Mouse (Mus musculus) cerebellum, adult 18-20 months (tissue): ENCODE measurements around the gene Zfp524.
"Not testable (repeated sequence)": the region's sequence is repeated elsewhere in the genome, so short reads cannot be mapped to it uniquely, and the experiment has no call there.

Source experiments
- DNase-seq, 2 experiments: peaks; one replicate each; pipeline ENCODE4 v3.0.0; 2021

Gene Zfp524

DNA sequence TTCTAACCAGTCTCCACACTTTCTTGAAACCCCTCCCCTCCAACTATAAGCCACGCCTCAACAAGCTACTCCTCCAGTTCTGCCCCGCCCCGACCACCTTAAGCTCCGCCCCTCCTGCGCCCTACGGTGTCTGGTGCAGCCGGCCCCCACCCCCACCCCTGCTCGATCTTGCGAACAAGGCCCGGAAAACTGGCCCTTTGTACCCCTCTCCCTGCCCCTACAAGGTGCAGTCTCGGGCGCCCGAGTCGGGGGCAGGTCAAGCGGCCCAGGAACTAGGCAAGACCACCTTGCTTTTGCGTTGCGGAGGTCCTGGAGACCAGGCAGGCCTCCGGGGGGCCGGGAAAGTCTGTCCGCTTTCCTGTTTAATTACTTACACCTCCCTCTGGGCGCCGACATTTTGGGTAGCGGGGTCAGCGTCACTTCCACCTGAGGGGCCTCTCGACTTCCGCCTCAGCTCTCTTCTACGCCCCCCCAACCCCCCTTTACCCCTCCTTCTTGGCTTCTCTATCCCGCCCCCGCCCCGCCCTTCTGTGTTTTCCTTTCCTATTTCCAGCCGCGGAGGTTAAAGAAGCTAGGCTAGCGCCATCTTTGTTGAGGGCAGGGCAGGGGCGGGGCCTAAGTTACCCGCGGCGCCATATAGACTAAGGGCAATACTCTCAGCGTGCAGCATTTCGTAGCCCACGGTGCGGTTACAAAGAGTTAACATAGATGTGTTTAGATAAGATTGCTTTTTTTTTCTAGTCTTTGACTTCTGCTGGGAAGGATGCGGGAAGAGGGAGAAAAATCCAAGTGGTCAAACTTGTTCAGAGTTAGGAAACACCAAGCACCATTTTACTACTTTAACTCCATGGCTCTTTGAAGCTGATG is at the start of gene Zfp524, which contains the start of gene Fiz1:
Gene Zfp524, plus strand, starts transcription at position 165 of the 867 bp plus-strand sequence.
Gene Fiz1, minus strand, starts transcription at position 447 of the 867 bp plus-strand sequence.
- DNase-seq: peak; percentile 95 to 96

GRCm38 (mm10) chr7:4964988-4965387 is 49.2 kb upstream of the Zfp524 start:
- no peak for DNase-seq

- DNase-seq: no peak
Measured at GRCm38 (mm10) chr7:4971068-4971467, 43.1 kb upstream of the Zfp524 start, which contains the start of gene Sbk3. Gene Sbk3, minus strand, starts transcription at chr7:4971168.

- DNase-seq: no peak
Measured at GRCm38 (mm10) chr7:4971710-4972109, 42.5 kb upstream of the Zfp524 start.

DNA sequence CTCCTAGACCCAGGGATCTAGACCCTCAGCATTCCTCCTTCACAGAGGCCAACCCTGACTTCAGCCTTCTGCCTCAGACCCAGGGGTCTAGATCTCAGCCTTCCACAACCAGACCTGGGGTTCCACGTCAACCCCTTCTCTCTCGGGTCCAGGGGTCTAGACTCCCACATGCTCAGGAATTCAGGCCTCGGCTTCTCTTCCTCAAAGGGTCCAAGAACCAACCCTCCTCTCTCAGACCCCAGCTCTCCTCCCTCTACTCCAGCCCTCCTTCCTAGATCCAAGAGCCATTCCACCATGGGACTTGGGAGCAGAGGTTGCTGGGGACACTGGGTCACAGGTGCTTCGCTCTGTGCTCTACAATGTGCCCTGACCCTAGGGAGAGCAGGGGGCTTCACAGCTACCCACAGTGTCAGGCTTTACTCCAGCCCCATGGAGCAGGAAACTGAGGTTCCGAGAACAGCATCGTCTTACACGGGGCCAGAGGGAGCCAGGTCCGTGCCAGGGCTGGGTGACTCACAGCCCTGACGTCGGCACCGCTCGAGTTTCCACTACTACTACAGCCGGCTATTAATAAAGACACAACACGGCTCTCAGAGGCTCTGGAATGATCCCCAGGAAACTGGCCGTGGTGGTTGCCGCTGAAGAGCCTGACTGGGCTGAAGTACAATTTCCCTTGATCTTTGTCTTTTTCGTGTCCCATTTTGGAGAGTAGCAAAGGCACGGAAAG is 41.7 kb upstream of the Zfp524 start:
- DNase-seq: no peak

DNA sequence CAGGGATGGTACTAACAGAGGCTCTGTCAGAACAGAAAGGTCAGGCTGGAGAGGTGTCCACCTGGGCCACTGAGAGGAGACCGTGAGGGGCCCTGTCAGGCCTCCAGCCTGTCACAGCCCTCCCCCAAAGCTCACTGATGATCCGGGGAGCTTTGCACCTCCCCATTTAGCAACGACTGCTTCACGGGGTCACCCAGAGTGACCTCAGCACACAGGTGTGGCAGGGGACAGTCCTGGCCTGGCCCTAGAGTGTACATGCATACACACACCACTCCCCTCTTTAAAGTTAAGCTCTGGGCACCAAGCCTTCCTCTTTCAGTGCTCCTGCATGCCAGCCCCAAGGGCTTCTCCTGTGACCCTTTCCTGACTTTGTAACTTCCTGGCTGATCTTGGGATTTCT is 38.8 kb upstream of the Zfp524 start:
- no peak for DNase-seq

DNA sequence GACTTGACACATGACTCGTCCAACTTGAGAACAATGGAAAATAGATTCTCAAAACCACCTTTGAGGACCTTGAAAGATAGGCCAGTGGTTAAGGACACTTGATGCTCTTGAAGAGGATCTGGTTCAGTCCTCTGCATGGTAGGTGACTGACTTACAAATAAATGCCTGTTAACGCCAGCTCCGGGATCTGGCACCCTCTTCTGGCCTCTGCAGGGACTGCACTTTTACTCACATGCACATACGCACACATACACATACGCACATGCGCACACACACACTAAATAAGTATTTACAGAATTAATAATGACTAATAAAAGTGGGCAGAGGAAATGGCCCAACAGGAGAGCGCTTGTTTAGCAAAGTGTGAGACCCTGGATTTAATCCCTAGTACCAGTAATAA is 37.4 kb upstream of the Zfp524 start:
- DNase-seq: no peak

DNA sequence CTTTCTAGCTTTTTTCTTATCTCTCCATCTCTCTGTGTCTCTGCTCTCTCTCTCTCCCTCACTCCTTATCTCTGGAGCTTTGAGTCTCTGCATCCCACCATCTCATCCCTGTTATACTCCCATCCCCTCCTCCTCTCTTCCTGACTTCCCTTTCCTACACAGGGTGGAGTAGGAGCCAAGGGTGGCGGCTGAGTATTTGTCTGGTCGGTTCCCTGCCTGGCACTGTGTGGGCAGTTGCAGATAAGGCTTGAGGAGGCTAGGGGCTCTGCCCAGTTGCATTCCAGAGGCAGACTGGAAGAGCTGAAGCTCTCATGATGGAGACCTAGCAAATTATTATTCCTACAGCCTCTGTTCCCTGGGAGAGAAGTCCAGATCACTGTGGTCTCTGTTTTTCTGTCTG is 26.0 kb upstream of the Zfp524 start:
- no peak for DNase-seq

GRCm38 (mm10) chr7:4993347-4993998 is 20.7 kb upstream of the Zfp524 start:
- peak; percentile 25 to 33 for DNase-seq

DNA sequence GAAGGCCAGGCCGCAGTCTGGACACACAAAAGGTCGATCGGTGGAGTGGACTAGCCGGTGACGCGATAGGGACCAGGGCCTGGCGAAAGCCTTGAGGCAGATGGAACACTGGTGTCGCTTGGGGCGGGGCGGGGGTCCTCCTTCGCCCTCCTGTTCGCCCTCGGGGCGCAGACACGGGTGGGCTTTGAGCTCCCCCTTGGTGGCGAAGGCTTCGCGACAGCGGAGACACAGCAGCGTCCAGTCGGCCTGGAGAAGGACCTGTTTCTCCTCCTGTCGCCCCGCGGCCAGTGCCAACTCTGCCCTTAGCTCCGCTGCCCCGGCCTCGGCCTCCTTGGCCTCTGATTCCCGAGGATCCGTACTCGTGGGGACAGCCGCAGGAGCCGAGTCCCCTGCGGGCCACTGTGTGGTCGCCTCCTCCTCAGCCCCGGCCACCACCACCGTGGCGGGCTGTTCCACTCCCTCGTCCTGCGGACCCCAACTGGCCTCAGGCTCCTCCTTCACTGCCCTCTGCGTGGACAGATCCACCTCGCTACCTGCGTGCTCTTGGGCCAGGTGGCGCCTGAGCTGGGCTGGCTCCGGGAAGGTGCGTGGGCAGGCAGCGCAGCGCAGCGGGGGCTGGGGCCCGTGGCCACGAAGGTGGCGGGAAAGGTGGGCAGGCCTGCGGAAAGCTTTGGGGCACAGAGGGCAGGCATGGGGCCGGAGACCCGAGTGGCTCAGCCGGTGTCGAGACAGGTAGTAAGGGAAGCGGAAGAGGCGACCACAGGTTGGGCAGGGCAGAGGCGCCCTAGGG is 20.0 kb upstream of the Zfp524 start:
- DNase-seq: peak; percentile 47 to 55

DNA sequence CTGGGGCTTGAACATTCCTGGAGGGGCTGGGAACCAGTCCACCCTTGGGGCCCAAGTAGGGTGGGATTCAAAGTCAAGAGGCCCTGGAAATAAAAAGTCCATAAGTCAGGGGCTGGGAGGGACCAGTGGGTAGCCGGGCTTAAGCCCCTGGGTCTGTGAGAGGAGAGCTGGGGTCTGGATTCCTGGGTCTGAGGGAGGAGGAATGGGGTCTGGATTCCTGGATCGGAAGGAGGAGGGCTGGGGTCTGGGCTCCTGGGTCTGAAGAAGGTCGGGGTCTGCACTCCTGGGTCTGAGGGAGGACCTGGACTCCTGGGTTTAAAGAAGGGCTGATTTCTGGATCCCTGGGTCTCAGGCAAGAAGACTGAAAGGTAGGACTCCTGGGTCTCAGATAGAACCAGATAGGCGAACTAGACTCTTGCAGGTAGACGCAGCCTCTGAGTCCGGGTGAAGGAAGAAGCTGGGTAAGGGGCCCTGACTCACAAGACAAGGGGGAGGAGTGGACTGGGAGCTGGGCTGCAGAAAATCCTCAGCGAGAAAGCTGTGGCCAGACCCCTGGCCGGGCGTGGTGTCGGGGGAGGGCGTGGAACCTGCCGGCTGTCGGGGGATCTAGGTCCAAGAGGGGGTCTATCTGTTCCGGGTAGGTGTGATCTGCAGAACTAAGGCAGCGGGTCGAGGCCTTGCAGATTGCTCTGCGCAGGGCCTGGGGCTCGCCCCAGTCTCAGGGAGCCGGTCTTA is 18.8 kb upstream of the Zfp524 start:
- DNase-seq: no peak

GRCm38 (mm10) chr7:4996003-4996895 is 18.0 kb upstream of the Zfp524 start, which contains the start of gene Zfp579:
Gene Zfp579, minus strand, starts transcription at chr7:4996158.
- peak; percentile 95 for DNase-seq

- DNase-seq: no peak
Measured at GRCm38 (mm10) chr7:4996934-4997333, 17.3 kb upstream of the Zfp524 start.

- DNase-seq: no peak
Measured at GRCm38 (mm10) chr7:4999876-5000275, 14.3 kb upstream of the Zfp524 start.

GRCm38 (mm10) chr7:5002876-5003275 is 11.3 kb upstream of the Zfp524 start:
- DNase-seq: not testable (repeated sequence)

DNA sequence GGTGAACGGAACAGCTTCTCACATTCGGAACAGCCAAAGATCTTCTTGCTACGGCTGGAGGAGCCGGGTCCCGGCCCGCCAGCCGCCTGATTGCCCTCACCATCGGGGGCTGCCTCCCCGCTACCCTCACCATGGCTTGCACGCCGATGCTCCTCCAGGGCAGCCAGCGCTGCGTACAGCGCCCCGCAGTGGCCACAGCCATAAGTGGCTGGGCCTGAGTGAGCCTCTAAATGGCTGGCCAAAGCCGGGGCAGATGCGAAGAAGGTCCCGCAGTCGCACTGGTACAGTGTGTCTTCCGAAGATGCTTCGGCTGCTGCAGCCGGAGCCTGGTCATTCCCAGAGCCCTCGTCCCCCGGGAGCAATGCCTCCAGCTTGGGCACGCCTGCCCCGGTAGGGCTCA is 6.0 kb upstream of the Zfp524 start:
- no peak for DNase-seq

GRCm38 (mm10) chr7:5012681-5013513 is 1.3 kb upstream of the Zfp524 start:
- no peak for DNase-seq

DNA sequence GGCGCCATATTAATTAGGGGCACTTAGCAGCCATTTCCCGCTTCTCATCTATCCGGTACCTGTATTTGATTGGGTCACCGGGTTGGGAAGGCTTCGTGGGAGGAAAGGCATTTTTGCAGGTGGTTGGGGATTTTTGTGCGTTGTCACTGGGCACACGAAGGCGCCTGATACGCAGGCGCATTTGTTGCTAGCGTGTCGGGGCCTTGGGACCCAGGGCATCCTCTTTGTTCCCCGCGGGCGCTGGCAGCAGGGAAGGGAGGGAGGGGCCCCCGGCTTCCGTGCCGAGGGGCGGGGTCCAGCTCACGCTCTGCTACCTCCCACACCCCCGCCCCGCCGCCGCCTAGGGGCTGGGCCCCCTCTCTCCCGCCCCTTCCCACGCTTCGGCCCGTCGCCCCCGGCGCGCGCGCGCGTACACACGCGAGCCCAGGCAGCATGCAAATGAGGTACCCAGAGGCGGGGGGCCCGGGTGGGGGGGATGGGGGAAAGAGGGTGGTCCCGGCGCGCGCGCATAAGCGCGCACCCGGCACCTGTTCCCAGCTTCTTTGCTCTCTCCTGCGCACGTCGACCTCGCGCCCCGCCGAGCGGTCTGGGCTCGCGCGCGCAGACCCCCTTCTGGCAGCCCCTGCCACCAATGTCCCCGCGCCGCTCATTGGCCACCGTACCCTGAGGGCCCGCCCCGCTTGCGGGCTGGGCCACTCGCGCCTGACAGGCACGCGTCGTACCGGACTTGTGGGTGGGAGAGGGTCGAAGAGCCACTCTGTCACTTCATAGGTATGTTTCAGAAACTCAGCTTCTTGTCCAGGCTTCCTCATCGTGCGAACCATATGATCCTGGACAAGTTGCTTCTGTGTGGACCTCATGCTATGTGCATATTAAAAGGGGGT is 1.1 kb downstream of the Zfp524 start, which contains the start of gene Gm44973:
Gene Gm44973, plus strand, starts transcription at position 379 of the 884 bp plus-strand sequence.
- peak; percentile 88 to 90 for DNase-seq
